Comparison of ENCODE assay signal across 17 mouse cellular contexts in genomic region chr5:122690486-122690885, GRCm38 (mm10). TPM values are rescaled to one million over a fixed set of nuclear protein-coding genes. Genes with fewer than 3 reads are reported as not detected.
"Had no signal": no experiment of that assay in that cellular context is flagged by ENCODE, and none has a peak within 500 bp of the region (broad histone marks: within the 10 kb centered on the region; RNA-seq: fewer than 3 reads in every experiment).

No protein-coding gene starts in this region.

- H3K9ac ChIP-seq: kidney, embryonic 15.5 days; lung, embryonic 14.5 days; midbrain, embryonic 12.5 days; neural tube, embryonic 13.5 days; stomach, embryonic 15.5 days had no signal

- ATAC-seq: midbrain, embryonic 16.5 days had no signal

- H3K36me3 ChIP-seq: kidney, embryonic 15.5 days; limb, embryonic 10.5 days; midbrain, embryonic 12.5 days; neural tube, embryonic 13.5 days; stomach, embryonic 15.5 days had no signal

- H3K9me3 ChIP-seq: kidney, embryonic 15.5 days; limb, embryonic 10.5 days; midbrain, embryonic 12.5 days; neural tube, embryonic 13.5 days; stomach, embryonic 15.5 days had no signal

- H3K4me2 ChIP-seq: kidney, embryonic 15.5 days; lung, embryonic 14.5 days; midbrain, embryonic 12.5 days; neural tube, embryonic 13.5 days; stomach, embryonic 15.5 days had no signal

- H3K4me3 ChIP-seq: kidney, embryonic 15.5 days; left cerebral cortex, adult 2 months; limb, embryonic 10.5 days; megakaryocyte, embryonic 14.5 days; midbrain, embryonic 12.5 days; neural tube, embryonic 13.5 days; stomach, embryonic 15.5 days had no signal

- H3K27ac ChIP-seq: kidney, embryonic 15.5 days; left cerebral cortex, adult 2 months; limb, embryonic 10.5 days; macrophage; midbrain, embryonic 12.5 days; neural tube, embryonic 13.5 days; stomach, embryonic 15.5 days had no signal

- DNase-seq: kidney, adult 2 months; kidney, postnatal 14 days; lung, embryonic 14.5 days; lung, postnatal 10 days; retina, postnatal 1 day; right cerebral cortex, postnatal 4 days; thymus, adult 2 months; thymus, postnatal 25 days had no signal

- H3K27me3 ChIP-seq: kidney, embryonic 15.5 days; midbrain, embryonic 12.5 days; neural tube, embryonic 13.5 days; stomach, embryonic 15.5 days had no signal

- H3K4me1 ChIP-seq: megakaryocyte, embryonic 14.5 days; stomach, embryonic 15.5 days had no signal

RNA-seq across cellular contexts. Expression of gene P2rx7, which starts 46.8 kb away (rescaled TPM):
- polyA plus RNA-seq: limb, embryonic 10.5 days had no signal
